Mouse (Mus musculus): ENCODE measurements around the gene Daam1.

Daam1 gene

GRCm38 (mm10) chr12:71936636-71937035, 105.8 kb downstream of the Daam1 start:
- DNase-seq: peak; percentile 93

- peak; percentile 98 for DNase-seq
These were observed 107.6 kb downstream of the Daam1 start for GRCm38 (mm10) chr12:71938513-71938912.

GRCm38 (mm10) chr12:71941290-71941689, 110.4 kb downstream of the Daam1 start:
- DNase-seq: peak; percentile 68

GRCm38 (mm10) chr12:71943112-71943511, 112.2 kb downstream of the Daam1 start:
- DNase-seq: peak; percentile 44

- DNase-seq: peak; percentile 89
These were observed 112.8 kb downstream of the Daam1 start for GRCm38 (mm10) chr12:71943646-71944045.

- peak; percentile 55 for DNase-seq
These were observed 115.0 kb downstream of the Daam1 start for GRCm38 (mm10) chr12:71945844-71946243.

- DNase-seq: peak; percentile 79
These were observed 115.6 kb downstream of the Daam1 start for GRCm38 (mm10) chr12:71946448-71946847.

- no peak for DNase-seq
These were observed 118.1 kb downstream of the Daam1 start for GRCm38 (mm10) chr12:71948972-71949371.

- DNase-seq: peak; percentile 69
These were observed 118.7 kb downstream of the Daam1 start for GRCm38 (mm10) chr12:71949606-71950005.

- DNase-seq: peak; percentile 82
These were observed 119.4 kb downstream of the Daam1 start for GRCm38 (mm10) chr12:71950095-71950877.

GRCm38 (mm10) chr12:71954180-71954935, 123.5 kb downstream of the Daam1 start:
- peak; percentile 95 for DNase-seq

GRCm38 (mm10) chr12:71956980-71957379, 126.1 kb downstream of the Daam1 start:
- peak; percentile 31 for DNase-seq

GRCm38 (mm10) chr12:71957496-71957895, 126.6 kb downstream of the Daam1 start:
- peak; percentile 72 for DNase-seq

- peak; percentile 46 for DNase-seq
These were observed 128.6 kb downstream of the Daam1 start for GRCm38 (mm10) chr12:71959351-71959991.

- DNase-seq: peak; percentile 65
These were observed 130.8 kb downstream of the Daam1 start for GRCm38 (mm10) chr12:71961671-71962070.

GRCm38 (mm10) chr12:71962616-71963015, 131.7 kb downstream of the Daam1 start:
- DNase-seq: peak; percentile 82

GRCm38 (mm10) chr12:71968592-71968991, 137.7 kb downstream of the Daam1 start:
- DNase-seq: no peak

- peak; percentile 83 for DNase-seq
These were observed 138.1 kb downstream of the Daam1 start for GRCm38 (mm10) chr12:71969022-71969421.

- DNase-seq: peak; percentile 81
These were observed 138.6 kb downstream of the Daam1 start for GRCm38 (mm10) chr12:71969439-71969838.

GRCm38 (mm10) chr12:71969941-71970629, 139.2 kb downstream of the Daam1 start:
- DNase-seq: peak; percentile 91

- peak; percentile 89 for DNase-seq
These were observed 140.1 kb downstream of the Daam1 start for GRCm38 (mm10) chr12:71970791-71971654.

- DNase-seq: peak; percentile 86
These were observed 141.2 kb downstream of the Daam1 start for GRCm38 (mm10) chr12:71972126-71972525.
